Mouse (Mus musculus): ENCODE measurements around the gene Zeb2. TPM values are rescaled to one million over a fixed set of nuclear protein-coding genes. Genes with fewer than 3 reads are reported as not detected.

Zeb2 gene
- polyA plus RNA-seq, 2 experiments: 5.7 to 9.9 TPM

GRCm38 (mm10) chr2:45017186-45017800 is 99.9 kb downstream of the Zeb2 start:
- Histone ChIP-seq H3K4me1 (replicated peaks; ENCODE audit: control insufficient read depth in 2 of 2, insufficient read depth in 2 of 2, low read length in 1 of 2) (peaks cover 0 to 7% of the 10 kb centered on the region in 2 experiments; a peak in 2 of 4 replicates), H3K27me3 (ENCODE audit: control insufficient read depth, insufficient read depth, low read length) (no peaks in the 10 kb centered on the region), H3K9ac (replicated peaks) (no peak overlapping the region), H3K27ac (no peak overlapping the region), H3K4me2 (ENCODE audit: low read depth) (no peak overlapping the region), H3K36me3 (replicated peaks; ENCODE audit: control insufficient read depth, insufficient read depth, low read depth) (peaks cover 10% of the 10 kb centered on the region), H3K4me3 (ENCODE audit: insufficient read depth in 1 of 2, low read depth in 2 of 2, low read length in 2 of 2) (no peak overlapping the region), H3K9me3 (ENCODE audit: control insufficient read depth, low read length) (no peaks in the 10 kb centered on the region)
- ATAC-seq (ENCODE audit: insufficient read depth): no peak
- TF ChIP-seq EP300 (IDR thresholded peaks at IDR 0.05; ENCODE audit: low read depth): no peak
- no peak for TF ChIP-seq CTCF (IDR thresholded peaks at IDR 0.05; ENCODE audit: low read depth)
- no peak for DNase-seq (ENCODE audit: low read depth in 3 of 3, low spot score in 3 of 3)
- WGBS (ENCODE audit: insufficient replicate concordance): 80% methylated on average over 5 of the region's 5 CpGs

GRCm38 (mm10) chr2:45013325-45013724 is 103.9 kb downstream of the Zeb2 start:
- Histone ChIP-seq H3K4me1 (replicated peaks; ENCODE audit: control insufficient read depth in 2 of 2, insufficient read depth in 2 of 2, low read length in 1 of 2) (peaks cover 0 to 8% of the 10 kb centered on the region in 2 experiments; a peak in 2 of 4 replicates), H3K27ac (no peak overlapping the region), H3K4me2 (ENCODE audit: low read depth) (no peak overlapping the region), H3K27me3 (ENCODE audit: control insufficient read depth, insufficient read depth, low read length) (no peaks in the 10 kb centered on the region), H3K9me3 (ENCODE audit: control insufficient read depth, low read length) (no peaks in the 10 kb centered on the region), H3K9ac (replicated peaks) (no peak overlapping the region), H3K4me3 (ENCODE audit: insufficient read depth in 1 of 2, low read depth in 2 of 2, low read length in 2 of 2) (no peak overlapping the region), H3K36me3 (replicated peaks; ENCODE audit: control insufficient read depth, insufficient read depth, low read depth) (peaks cover 4% of the 10 kb centered on the region)
- no peak for TF ChIP-seq CTCF (IDR thresholded peaks at IDR 0.05; ENCODE audit: low read depth)
- TF ChIP-seq EP300 (IDR thresholded peaks at IDR 0.05; ENCODE audit: low read depth): no peak
- ATAC-seq (ENCODE audit: insufficient read depth): no peak
- DNase-seq (ENCODE audit: low read depth in 3 of 3, low spot score in 3 of 3): no peak
- WGBS (ENCODE audit: insufficient replicate concordance): 54% methylated on average over 5 of the region's 5 CpGs

GRCm38 (mm10) chr2:45012676-45013075 is 104.5 kb downstream of the Zeb2 start:
- Histone ChIP-seq H3K9me3 (ENCODE audit: control insufficient read depth, low read length) (no peaks in the 10 kb centered on the region), H3K4me1 (replicated peaks; ENCODE audit: control insufficient read depth in 2 of 2, insufficient read depth in 2 of 2, low read length in 1 of 2) (peaks cover 0 to 8% of the 10 kb centered on the region in 2 experiments; a peak in 2 of 4 replicates), H3K9ac (replicated peaks) (no peak overlapping the region), H3K36me3 (replicated peaks; ENCODE audit: control insufficient read depth, insufficient read depth, low read depth) (peaks cover 4% of the 10 kb centered on the region), H3K27me3 (ENCODE audit: control insufficient read depth, insufficient read depth, low read length) (no peaks in the 10 kb centered on the region), H3K27ac (no peak overlapping the region), H3K4me3 (ENCODE audit: insufficient read depth in 1 of 2, low read depth in 2 of 2, low read length in 2 of 2) (no peak overlapping the region), H3K4me2 (ENCODE audit: low read depth) (no peak overlapping the region)
- TF ChIP-seq CTCF (IDR thresholded peaks at IDR 0.05; ENCODE audit: low read depth): no peak
- no peak for TF ChIP-seq EP300 (IDR thresholded peaks at IDR 0.05; ENCODE audit: low read depth)
- WGBS (ENCODE audit: insufficient replicate concordance): 76% methylated on average over 3 of the region's 3 CpGs
- ATAC-seq (ENCODE audit: insufficient read depth): no peak
- DNase-seq (ENCODE audit: low read depth in 3 of 3, low spot score in 3 of 3): no peak

GRCm38 (mm10) chr2:45010701-45011100 is 106.5 kb downstream of the Zeb2 start:
- TF ChIP-seq CTCF (IDR thresholded peaks at IDR 0.05; ENCODE audit: low read depth) (no peak), EP300 (IDR thresholded peaks at IDR 0.05; ENCODE audit: low read depth) (no peak)
- no peaks in the 10 kb centered on the region for H3K27me3 ChIP-seq (ENCODE audit: control insufficient read depth, insufficient read depth, low read length)
- WGBS (ENCODE audit: insufficient replicate concordance): 67% methylated on average over 1 of the region's 1 CpGs
- no peak overlapping the region for H3K27ac ChIP-seq
- H3K36me3 ChIP-seq (replicated peaks; ENCODE audit: control insufficient read depth, insufficient read depth, low read depth): no peaks in the 10 kb centered on the region
- no peak for DNase-seq (ENCODE audit: low read depth in 3 of 3, low spot score in 3 of 3)
- H3K4me2 ChIP-seq (ENCODE audit: low read depth): no peak overlapping the region
- H3K9me3 ChIP-seq (ENCODE audit: control insufficient read depth, low read length): no peaks in the 10 kb centered on the region
- H3K4me3 ChIP-seq (ENCODE audit: insufficient read depth in 1 of 2, low read depth in 2 of 2, low read length in 2 of 2): no peak overlapping the region
- no peak overlapping the region for H3K9ac ChIP-seq (replicated peaks)
- ATAC-seq (ENCODE audit: insufficient read depth): no peak
- peaks cover 0 to 8% of the 10 kb centered on the region in 2 experiments; a peak in 2 of 4 replicates for H3K4me1 ChIP-seq (replicated peaks; ENCODE audit: control insufficient read depth in 2 of 2, insufficient read depth in 2 of 2, low read length in 1 of 2)

GRCm38 (mm10) chr2:44999906-45000305 is 117.3 kb downstream of the Zeb2 start:
- WGBS (ENCODE audit: insufficient replicate concordance): 75% methylated on average over 6 of the region's 6 CpGs
- Histone ChIP-seq H3K36me3 (replicated peaks; ENCODE audit: control insufficient read depth, insufficient read depth, low read depth) (peaks cover 17% of the 10 kb centered on the region), H3K4me1 (replicated peaks; ENCODE audit: control insufficient read depth in 2 of 2, insufficient read depth in 2 of 2, low read length in 1 of 2) (no peaks in the 10 kb centered on the region), H3K27me3 (ENCODE audit: control insufficient read depth, insufficient read depth, low read length) (no peaks in the 10 kb centered on the region), H3K4me2 (ENCODE audit: low read depth) (no peak overlapping the region), H3K4me3 (ENCODE audit: insufficient read depth in 1 of 2, low read depth in 2 of 2, low read length in 2 of 2) (no peak overlapping the region), H3K9ac (replicated peaks) (no peak overlapping the region), H3K9me3 (ENCODE audit: control insufficient read depth, low read length) (no peaks in the 10 kb centered on the region), H3K27ac (no peak overlapping the region)
- no peak for TF ChIP-seq EP300 (IDR thresholded peaks at IDR 0.05; ENCODE audit: low read depth)
- TF ChIP-seq CTCF (IDR thresholded peaks at IDR 0.05; ENCODE audit: low read depth): no peak
- ATAC-seq (ENCODE audit: insufficient read depth): no peak
- DNase-seq (ENCODE audit: low read depth in 3 of 3, low spot score in 3 of 3): no peak
